Mouse (Mus musculus) CH12.LX (cell line): Measurements from ENCODE around the gene Kif19a. TPM values are rescaled to one million over a fixed set of nuclear protein-coding genes. Genes with fewer than 3 reads are reported as not detected.

Experiments
- DNase-seq: peaks from one replicate; pipeline ENCODE4 v3.0.0-alpha.2; 2013; ENCODE audit errors: extremely low read depth
- H3K27ac ChIP-seq: 2 replicates; pipeline ENCODE4 v1.5.1; 2012; ENCODE audit warnings: low read depth, mild to moderate bottlenecking, control low read depth, moderate library complexity; ENCODE audit not compliant: insufficient read depth
- H3K27me3 ChIP-seq: replicated peaks from 2 replicates; pipeline ENCODE3; 2012; ENCODE audit warnings: inconsistent platforms
- H3K36me3 ChIP-seq, 2 experiments: replicated peaks in 1 of 2; 2 replicates each; pipeline versions ENCODE3 to v1.6.1; 2012; ENCODE audit warnings: inconsistent platforms in 1 of 2, low read length in 1 of 2, mild to moderate bottlenecking in 1 of 2, mixed read lengths in 1 of 2, moderate library complexity in 1 of 2; ENCODE audit not compliant: control insufficient read depth in 1 of 2, insufficient read depth in 1 of 2
- H3K4me1 ChIP-seq, 2 experiments: 2 replicates each; pipeline ENCODE4 v1.6.1; 2012; ENCODE audit warnings: inconsistent platforms in 1 of 2, moderate library complexity in 1 of 2; ENCODE audit not compliant: insufficient read depth in 2 of 2, control insufficient read depth in 1 of 2
- H3K4me2 ChIP-seq: 2 replicates; pipeline ENCODE4 v1.6.1; 2012; ENCODE audit warnings: low read depth, mild to moderate bottlenecking, control low read depth; ENCODE audit not compliant: poor library complexity, insufficient read depth, severe bottlenecking
- H3K4me3 ChIP-seq, 3 experiments: fragments of 150-350 bp in 1 of 3; sonication (generic) in 1 of 3; replicated peaks in 1 of 3; 2 replicates each; pipeline versions ENCODE3 to v1.5.1; 2011 to 2012; ENCODE audit warnings: low read depth in 2 of 3, low read length in 2 of 3, mild to moderate bottlenecking in 2 of 3, moderate library complexity in 2 of 3, control low read depth in 1 of 3, improper control_type of control experiment in 1 of 3, inconsistent platforms in 1 of 3, mixed read lengths in 1 of 3; ENCODE audit not compliant: poor library complexity in 1 of 3
- H3K79me2 ChIP-seq: replicated peaks from 2 replicates; pipeline ENCODE4 v1.6.1; 2012; ENCODE audit warnings: mild to moderate bottlenecking, moderate library complexity; ENCODE audit not compliant: control insufficient read depth, poor library complexity, insufficient read depth, severe bottlenecking; ENCODE audit errors: extremely low read depth
- H3K9ac ChIP-seq: 2 replicates; pipeline ENCODE4 v1.6.1; 2012; ENCODE audit warnings: low read depth, mild to moderate bottlenecking, control low read depth, moderate library complexity; ENCODE audit not compliant: insufficient read depth
- H3K9me3 ChIP-seq: replicated peaks from 2 replicates; pipeline ENCODE3; 2012; ENCODE audit warnings: low read length, inconsistent platforms, mixed read lengths
- BHLHE40 ChIP-seq: IDR thresholded peaks from 2 replicates; pipeline ENCODE4 v1.6.1; 2011; ENCODE audit warnings: mild to moderate bottlenecking, low read depth, low read length, improper control_type of control experiment
- CHD2 ChIP-seq: IDR thresholded peaks from 2 replicates; pipeline ENCODE4 v1.6.1; 2011; ENCODE audit warnings: low read length, improper control_type of control experiment
- E2F4 ChIP-seq: IDR thresholded peaks from 2 replicates; pipeline ENCODE4 v1.6.1; 2011; ENCODE audit warnings: low read depth, low read length, improper control_type of control experiment; ENCODE audit not compliant: insufficient replicate concordance
- ETS1 ChIP-seq: conservative IDR thresholded peaks from 2 replicates; pipeline ENCODE4 v1.6.1; 2012; ENCODE audit warnings: low read depth, mild to moderate bottlenecking, inconsistent platforms, low read length, improper control_type of control experiment, moderate library complexity
- HCFC1 ChIP-seq: IDR thresholded peaks from 2 replicates; pipeline ENCODE4 v1.6.1; 2012; ENCODE audit warnings: low read depth, mild to moderate bottlenecking, inconsistent platforms, low read length, improper control_type of control experiment
- JUN ChIP-seq: IDR thresholded peaks from 2 replicates; pipeline ENCODE4 v1.6.1; 2011; ENCODE audit warnings: low read depth, mild to moderate bottlenecking, low read length, improper control_type of control experiment, moderate library complexity; ENCODE audit not compliant: insufficient read depth
- JUND ChIP-seq: conservative IDR thresholded peaks from 2 replicates; pipeline ENCODE4 v1.6.1; 2011; ENCODE audit warnings: low read depth, low read length, improper control_type of control experiment
- KAT2A ChIP-seq: IDR thresholded peaks from 2 replicates; pipeline ENCODE4 v1.6.1; 2012; ENCODE audit warnings: low read length, improper control_type of control experiment, inconsistent platforms; ENCODE audit not compliant: insufficient replicate concordance
- MAX ChIP-seq: IDR thresholded peaks from 2 replicates; pipeline ENCODE4 v1.6.1; 2011; ENCODE audit warnings: low read length, improper control_type of control experiment
- MAZ ChIP-seq: IDR thresholded peaks from 2 replicates; pipeline ENCODE4 v1.6.1; 2012; ENCODE audit warnings: low read depth, mild to moderate bottlenecking, inconsistent platforms, low read length, improper control_type of control experiment, moderate library complexity
- MEF2A ChIP-seq: IDR thresholded peaks from 2 replicates; pipeline ENCODE4 v1.6.1; 2014; ENCODE audit warnings: low read depth, mild to moderate bottlenecking, inconsistent platforms, low read length, improper control_type of control experiment, borderline replicate concordance
- MXI1 ChIP-seq: IDR thresholded peaks from 2 replicates; pipeline ENCODE4 v1.6.1; 2011; ENCODE audit warnings: mild to moderate bottlenecking, low read depth, low read length, improper control_type of control experiment
- MYC ChIP-seq: IDR thresholded peaks from 2 replicates; pipeline ENCODE4 v1.6.1; 2011; ENCODE audit warnings: low read depth, mild to moderate bottlenecking, improper control_type of control experiment, low read length
- NELFE ChIP-seq: IDR thresholded peaks from 2 replicates; pipeline ENCODE4 v1.6.1; 2011; ENCODE audit warnings: low read depth, low read length, improper control_type of control experiment
- NRF1 ChIP-seq: IDR thresholded peaks from 2 replicates; pipeline ENCODE4 v1.6.1; 2014; ENCODE audit warnings: low read depth, mild to moderate bottlenecking, inconsistent platforms, low read length, improper control_type of control experiment, moderate library complexity
- POLR2AphosphoS2 ChIP-seq: IDR thresholded peaks from 2 replicates; pipeline ENCODE4 v1.6.1; 2011; ENCODE audit warnings: low read depth, low read length, improper control_type of control experiment
- RCOR1 ChIP-seq: conservative IDR thresholded peaks from 2 replicates; pipeline ENCODE4 v1.6.1; 2012; ENCODE audit warnings: low read depth, mild to moderate bottlenecking, inconsistent platforms, low read length, improper control_type of control experiment
- SMC3 ChIP-seq: IDR thresholded peaks from 2 replicates; pipeline ENCODE4 v1.6.1; 2011; ENCODE audit warnings: low read depth, low read length, improper control_type of control experiment
- TBP ChIP-seq: conservative IDR thresholded peaks from 2 replicates; pipeline ENCODE4 v1.6.1; 2011; ENCODE audit warnings: low read depth, low read length, improper control_type of control experiment
- TCF12 ChIP-seq: IDR thresholded peaks from 2 replicates; pipeline ENCODE4 v1.6.1; 2014; ENCODE audit warnings: low read depth, mild to moderate bottlenecking, inconsistent platforms, low read length, improper control_type of control experiment
- UBTF ChIP-seq: IDR thresholded peaks from 2 replicates; pipeline ENCODE4 v1.6.1; 2012; ENCODE audit warnings: low read depth, mild to moderate bottlenecking, inconsistent platforms, low read length, improper control_type of control experiment, moderate library complexity
- USF2 ChIP-seq: conservative IDR thresholded peaks from 2 replicates; pipeline ENCODE4 v1.6.1; 2011; ENCODE audit warnings: low read depth, low read length, improper control_type of control experiment
- ZC3H11A ChIP-seq: IDR thresholded peaks from 2 replicates; pipeline ENCODE4 v1.6.1; 2012; ENCODE audit warnings: low read depth, mild to moderate bottlenecking, inconsistent platforms, low read length, improper control_type of control experiment
- ZKSCAN1 ChIP-seq: IDR thresholded peaks from 2 replicates; pipeline ENCODE4 v1.6.1; 2012; ENCODE audit warnings: low read depth, inconsistent platforms, low read length, improper control_type of control experiment, borderline replicate concordance
- ZNF384 ChIP-seq: IDR thresholded peaks from 2 replicates; pipeline ENCODE4 v1.6.1; 2012; ENCODE audit warnings: low read depth, low read length, improper control_type of control experiment, inconsistent platforms
- dilution Hi-C: fragments of 300-500 bp; cut with MboI; formaldehyde crosslinking; loops from 2 replicates; pipeline ENCODE4 v1.14.3; 2020; ENCODE audit warnings: low sequenced_read_pairs; ENCODE audit not compliant: extremely low pct_unique_long_range_greater_than_20kb, extremely low pct_ligation_motif_present
- in situ Hi-C: fragments of 300-500 bp; cut with MboI; formaldehyde crosslinking; loops from 3 replicates; pipeline ENCODE4 v1.14.3; 2019; ENCODE audit warnings: low sequenced_read_pairs, low pct_ligation_motif_present, low pct_unique_long_range_greater_than_20kb, mixed read lengths
- polyA plus RNA-seq: library from polyadenylated mRNA; unstranded; fragments of >175 nt; gene quantifications from 2 replicates; pipeline ENCODE4 v1.2.1, GENCODE M21; 2012; ENCODE audit warnings: low read depth; ENCODE audit not compliant: insufficient read length
- total RNA-seq, 2 experiments: library from RNA; depleted of rRNA; stranded (reverse); fragments of 300-350 nt in 1 of 2; fragments of >200 nt in 1 of 2; gene quantifications; 2 replicates each; pipeline ENCODE4 v1.2.3; 2012 to 2014

Gene Kif19a
- total and polyA plus RNA-seq, 3 experiments: 1.4 to 8.2 (median 1.9) TPM

DNA sequence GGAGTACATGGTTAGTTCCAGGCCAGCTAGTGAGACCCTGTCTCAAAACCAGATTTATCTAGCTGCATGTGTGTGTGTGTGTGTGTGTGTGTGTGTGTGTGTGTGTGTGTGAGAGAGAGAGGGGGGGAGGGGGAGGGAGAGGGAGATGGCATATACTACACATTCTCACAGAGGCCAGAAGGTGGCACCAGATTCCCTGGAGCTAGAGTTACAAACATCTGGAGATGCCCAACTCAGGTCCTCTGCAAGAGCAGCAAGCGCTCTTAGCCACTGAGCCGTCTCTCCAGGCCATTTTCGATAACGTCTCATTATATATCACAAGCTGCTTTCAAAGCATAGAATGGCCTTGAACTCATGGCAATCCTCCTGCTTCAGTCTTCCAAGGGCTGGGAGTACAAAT, 33.5 kb upstream of the Kif19a start:
- dilution Hi-C loops (no loop called here), in situ Hi-C loops (loop anchor here (5.0 kb wide), 1 partner anchor 59 kb away; no protein-coding TSS in a partner anchor)
- no peak for DNase-seq
- Histone ChIP-seq H3K9ac (no peak overlapping the region), H3K9me3 (peaks cover 4% of the 10 kb centered on the region), H3K4me2 (no peak overlapping the region), H3K36me3 (no peaks in the 10 kb centered on the region), H3K27me3 (peaks cover 36% of the 10 kb centered on the region), H3K4me1 (peaks cover 0 to 8% of the 10 kb centered on the region in 2 experiments; a peak in 2 of 4 replicates), H3K79me2 (no peaks in the 10 kb centered on the region), H3K27ac (no peak overlapping the region), H3K4me3 (no peak overlapping the region)
- no peak for TF ChIP-seq MAZ
- no peak for TF ChIP-seq USF2
- no peak for TF ChIP-seq SMC3
- TF ChIP-seq NRF1: no peak
- TF ChIP-seq NELFE: no peak
- no peak for TF ChIP-seq ZKSCAN1
- TF ChIP-seq JUND: no peak
- no peak for TF ChIP-seq KAT2A
- TF ChIP-seq CHD2: no peak
- no peak for TF ChIP-seq MAX
- no peak for TF ChIP-seq MYC
- TF ChIP-seq BHLHE40: no peak
- TF ChIP-seq ZNF384: no peak
- no peak for TF ChIP-seq UBTF
- TF ChIP-seq ZC3H11A: no peak

DNA sequence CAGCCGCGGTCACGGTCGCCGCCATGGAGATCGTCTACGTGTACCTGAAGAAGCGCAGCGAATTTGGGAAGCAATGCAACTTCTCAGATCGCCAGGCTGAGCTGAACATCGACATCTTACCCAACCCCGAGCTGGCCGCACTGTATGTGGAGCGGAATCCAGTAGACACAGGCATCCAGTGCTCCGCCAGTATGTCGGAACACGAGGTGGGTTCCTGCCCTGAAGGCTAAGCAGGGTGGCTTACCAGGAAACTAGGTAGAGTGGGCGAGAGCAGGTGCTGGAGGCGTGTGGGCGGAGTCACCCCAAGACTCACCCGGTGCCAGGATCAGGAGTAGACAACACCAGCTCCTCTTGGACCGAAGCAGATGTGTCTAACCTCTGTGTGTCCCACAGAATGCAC, 32.3 kb upstream of the Kif19a start:
- Histone ChIP-seq H3K9ac (no peak overlapping the region), H3K4me1 (peaks cover 0 to 5% of the 10 kb centered on the region in 2 experiments; a peak in 1 of 4 replicates), H3K27me3 (peaks cover 25% of the 10 kb centered on the region), H3K27ac (no peak overlapping the region), H3K4me2 (no peak overlapping the region), H3K36me3 (no peaks in the 10 kb centered on the region), H3K9me3 (peaks cover 4% of the 10 kb centered on the region), H3K79me2 (no peaks in the 10 kb centered on the region), H3K4me3 (no peak overlapping the region)
- in situ Hi-C loops: loop anchor here (5.0 kb wide), 1 partner anchor 61 kb away; no protein-coding TSS in a partner anchor
- dilution Hi-C loops: no loop called here
- no peak for DNase-seq
- TF ChIP-seq NELFE (no peak), JUN (no peak), TCF12 (no peak), HCFC1 (no peak), E2F4 (no peak), BHLHE40 (no peak), POLR2AphosphoS2 (no peak), ETS1 (no peak), RCOR1 (no peak), TBP (no peak), MEF2A (no peak), SMC3 (no peak), ZC3H11A (no peak), MXI1 (no peak)
